Mouse (Mus musculus): ENCODE results near the gene 1700024G13Rik.

GRCm38 (mm10) chr14:32344694-32345093 lies 43.5 kb downstream of the 1700024G13Rik start:
- TF ChIP-seq CTCF (conservative IDR thresholded peaks at IDR 0.05; ENCODE audit: insufficient read depth, insufficient read length, low read depth, low read length) (no peak), POLR2A (IDR thresholded peaks at IDR 0.05; ENCODE audit: low read depth, low read length) (no peak)
